Mouse (Mus musculus) small intestine, adult 2 months (tissue): Measurements from ENCODE around the gene Rbms3. TPM values are rescaled to one million over a fixed set of nuclear protein-coding genes. Genes with fewer than 3 reads are reported as not detected.

ENCODE experiments used
- H3K27ac ChIP-seq: fragments of 200-500 bp; 2 replicates; pipeline ENCODE4 v1.5.1; 2012; ENCODE audit warnings: low read depth, low read length, control low read depth, inconsistent platforms; ENCODE audit not compliant: insufficient read depth
- H3K27me3 ChIP-seq: fragments of 200-500 bp; 2 replicates; pipeline ENCODE4 v1.6.1; 2012; ENCODE audit warnings: mild to moderate bottlenecking, moderate library complexity, low read length, inconsistent platforms; ENCODE audit not compliant: control insufficient read depth, insufficient read depth
- H3K36me3 ChIP-seq: fragments of 200-500 bp; 2 replicates; pipeline ENCODE4 v1.6.1; 2012; ENCODE audit warnings: mild to moderate bottlenecking, low read length, control low read depth, inconsistent platforms; ENCODE audit not compliant: control insufficient read depth, insufficient read depth
- H3K4me1 ChIP-seq: fragments of 200-500 bp; 2 replicates; pipeline ENCODE4 v1.6.1; 2012; ENCODE audit warnings: low read length, inconsistent platforms, mixed read lengths; ENCODE audit not compliant: control insufficient read depth, insufficient read depth, insufficient read length
- H3K4me3 ChIP-seq: fragments of 200-500 bp; 2 replicates; pipeline ENCODE4 v1.5.1; 2012; ENCODE audit warnings: low read depth, mild to moderate bottlenecking, control low read depth, inconsistent platforms, low read length, moderate library complexity
- CTCF ChIP-seq: fragments of 200-500 bp; IDR thresholded peaks from 2 replicates; pipeline ENCODE4 v1.5.1; 2012; ENCODE audit warnings: low read depth, mild to moderate bottlenecking, control low read depth, inconsistent platforms, low read length, moderate library complexity, mixed read lengths; ENCODE audit not compliant: insufficient replicate concordance, insufficient read length; ENCODE audit errors: extremely low read depth
- POLR2A ChIP-seq: fragments of 200-500 bp; IDR thresholded peaks from 2 replicates; pipeline ENCODE4 v1.6.1; 2012; ENCODE audit warnings: low read depth, mild to moderate bottlenecking, control low read depth, inconsistent platforms, low read length, moderate library complexity
- WGBS: fragments of 180-500 bp; shearing (Covaris S2); methylation state at CpG from one replicate; pipeline ENCODE4 v1.1.7; 2018; 5-methylcytosine and 5-hydroxymethylcytosine counted together
- polyA plus RNA-seq: library from polyadenylated mRNA; depleted of rRNA; stranded (reverse); fragments of >200 nt; gene quantifications from 2 replicates; pipeline ENCODE4 v1.2.3, GENCODE M21; 2012

Rbms3 gene
- polyA plus RNA-seq, 1 experiment, result 3.3 TPM

DNA sequence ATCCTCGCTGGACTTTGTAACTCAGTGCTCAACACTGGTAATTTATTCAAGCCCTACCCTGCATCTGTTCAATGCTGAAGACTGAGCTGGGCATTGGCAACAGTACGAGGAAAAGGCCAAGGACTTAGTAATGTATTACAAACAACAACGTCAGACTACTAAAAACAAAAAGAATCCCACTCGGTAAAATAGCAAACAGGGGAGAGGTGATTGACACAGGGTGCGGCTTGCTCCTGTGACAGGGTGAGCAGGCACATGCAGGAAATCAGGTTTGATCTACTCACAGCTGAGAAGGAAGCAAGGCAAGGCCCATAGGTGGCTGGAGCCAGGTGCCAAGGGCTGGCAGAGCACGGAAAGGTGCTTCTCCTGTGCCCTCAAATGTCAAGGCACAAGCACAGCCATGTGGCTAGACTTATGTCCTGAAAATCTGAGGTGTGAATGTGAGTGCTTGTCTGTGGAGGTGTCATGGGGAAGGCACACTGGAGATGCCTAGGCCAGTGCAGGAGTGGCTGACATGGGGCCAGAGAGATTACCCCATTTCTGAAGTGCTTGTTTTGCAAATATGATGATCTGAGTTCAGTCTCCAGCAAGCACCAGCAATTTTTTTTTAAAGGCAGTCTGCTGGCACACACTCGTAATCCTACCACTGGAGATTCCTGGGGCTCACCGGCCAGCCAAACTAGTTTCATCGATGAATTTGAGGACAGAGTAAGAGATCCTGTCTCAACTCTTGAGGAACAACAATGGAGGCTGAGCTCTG, 251.4 kb downstream of the Rbms3 start:
- WGBS, result 39% methylated on average over 9 of the region's 9 CpGs
- Histone ChIP-seq H3K27ac (no peak overlapping the region), H3K4me1 (peaks cover 5% of the 10 kb centered on the region), H3K4me3 (no peak overlapping the region), H3K27me3 (no peaks in the 10 kb centered on the region), H3K36me3 (no peaks in the 10 kb centered on the region)
- TF ChIP-seq CTCF, result no peak
- no peak for TF ChIP-seq POLR2A

DNA sequence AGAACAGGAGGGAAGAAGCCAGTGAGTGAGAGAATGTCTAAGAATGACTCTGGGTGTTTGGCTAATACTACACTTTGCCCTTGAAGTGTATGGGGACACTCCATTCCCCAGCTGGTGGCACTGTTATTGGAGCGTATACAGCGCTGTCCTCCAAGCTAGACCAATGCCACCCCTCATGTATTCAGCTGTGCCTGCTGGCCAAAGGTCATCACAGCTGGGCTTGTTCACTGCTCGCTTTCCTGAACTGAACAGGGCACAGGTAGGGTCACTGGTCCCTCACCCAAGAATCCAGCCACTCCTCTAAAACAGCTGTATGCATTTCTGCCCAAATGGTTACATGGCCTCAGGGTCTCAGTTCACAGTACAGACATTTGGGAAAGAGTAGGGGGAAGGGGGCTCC, 253.9 kb downstream of the Rbms3 start:
- no peaks in the 10 kb centered on the region for H3K27me3 ChIP-seq
- 69% methylated on average over 3 of the region's 3 CpGs for WGBS
- no peak overlapping the region for H3K4me3 ChIP-seq
- TF ChIP-seq CTCF, result no peak
- no peak for TF ChIP-seq POLR2A
- no peaks in the 10 kb centered on the region for H3K36me3 ChIP-seq
- H3K4me1 ChIP-seq, result peaks cover 5% of the 10 kb centered on the region
- H3K27ac ChIP-seq, result no peak overlapping the region

DNA sequence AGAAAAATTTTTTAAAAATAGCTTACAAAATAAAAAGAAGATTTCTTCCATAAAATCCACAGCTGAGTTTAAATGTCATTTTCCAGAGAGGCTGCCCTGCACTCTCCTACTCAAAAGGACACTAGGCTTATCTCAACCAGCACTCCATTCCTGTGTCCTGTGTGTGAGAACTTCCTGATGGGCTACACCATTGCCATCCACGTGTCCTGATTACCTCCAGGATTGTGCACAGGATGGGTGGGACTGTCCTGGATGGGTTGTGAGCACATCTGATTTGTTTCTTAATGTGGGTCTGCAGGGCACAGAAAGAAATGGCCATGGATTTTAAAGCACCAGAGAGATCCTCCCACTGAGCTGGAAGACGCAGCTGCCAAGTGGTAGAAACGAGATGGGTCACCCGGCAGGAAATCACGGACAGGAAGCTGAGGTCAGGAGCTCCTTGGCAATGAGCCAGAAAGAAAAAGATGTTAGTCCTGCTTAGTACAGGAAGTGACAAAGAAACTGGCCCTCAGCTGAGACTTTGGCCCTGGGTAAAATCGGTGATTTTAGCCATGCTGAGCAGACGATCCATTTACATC, 256.5 kb downstream of the Rbms3 start:
- no peaks in the 10 kb centered on the region for H3K36me3 ChIP-seq
- H3K27ac ChIP-seq, result no peak overlapping the region
- 19% methylated on average over 7 of the region's 7 CpGs for WGBS
- H3K4me1 ChIP-seq, result peaks cover 2% of the 10 kb centered on the region
- H3K27me3 ChIP-seq, result no peaks in the 10 kb centered on the region
- H3K4me3 ChIP-seq, result no peak overlapping the region
- TF ChIP-seq POLR2A, result no peak
- no peak for TF ChIP-seq CTCF

DNA sequence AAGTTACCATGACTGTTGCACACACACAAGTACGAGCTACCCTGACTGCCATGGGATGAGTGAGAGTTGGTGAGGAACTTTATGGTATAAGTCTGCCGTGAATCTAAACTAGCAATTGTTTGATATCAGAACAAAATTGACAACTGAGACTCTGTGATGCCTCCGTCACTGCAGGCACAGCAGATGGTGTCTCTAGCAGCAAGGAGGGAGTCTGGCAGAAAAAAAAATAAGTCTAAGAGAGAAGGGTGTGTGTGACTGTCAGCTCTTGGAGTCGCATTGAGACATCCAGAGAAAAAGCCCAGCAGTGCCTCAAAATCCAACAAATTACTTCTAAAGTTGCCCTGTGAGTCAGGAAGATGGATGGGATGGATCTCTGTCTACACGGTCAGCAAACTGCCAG, 257.7 kb downstream of the Rbms3 start:
- Histone ChIP-seq H3K4me1 (no peaks in the 10 kb centered on the region), H3K36me3 (no peaks in the 10 kb centered on the region), H3K27ac (no peak overlapping the region), H3K27me3 (no peaks in the 10 kb centered on the region), H3K4me3 (no peak overlapping the region)
- TF ChIP-seq CTCF, result no peak
- TF ChIP-seq POLR2A, result no peak
- 79% methylated on average over 5 of the region's 5 CpGs for whole genome bisulfite sequencing

DNA sequence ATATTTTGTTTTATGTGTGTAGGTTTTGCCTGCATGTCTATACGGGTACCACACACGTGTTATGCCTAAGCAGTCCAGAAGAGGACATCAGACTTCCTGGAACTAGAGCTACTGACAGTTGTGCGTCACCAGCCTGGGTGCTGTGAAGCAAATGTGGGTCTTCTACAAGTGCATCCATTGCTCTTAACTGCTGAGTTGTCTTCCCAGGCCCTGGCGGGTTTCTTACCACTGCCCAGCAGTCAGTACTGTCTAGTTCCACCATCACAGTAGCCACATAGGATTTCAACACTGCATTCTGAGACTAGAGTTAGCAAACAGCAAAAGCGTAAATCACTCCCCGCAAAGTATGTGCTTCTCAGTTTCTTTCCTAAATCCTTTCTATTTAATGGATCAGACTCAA, 259.6 kb downstream of the Rbms3 start:
- H3K36me3 ChIP-seq, result no peaks in the 10 kb centered on the region
- WGBS, result 94% methylated on average over 6 of the region's 6 CpGs

DNA sequence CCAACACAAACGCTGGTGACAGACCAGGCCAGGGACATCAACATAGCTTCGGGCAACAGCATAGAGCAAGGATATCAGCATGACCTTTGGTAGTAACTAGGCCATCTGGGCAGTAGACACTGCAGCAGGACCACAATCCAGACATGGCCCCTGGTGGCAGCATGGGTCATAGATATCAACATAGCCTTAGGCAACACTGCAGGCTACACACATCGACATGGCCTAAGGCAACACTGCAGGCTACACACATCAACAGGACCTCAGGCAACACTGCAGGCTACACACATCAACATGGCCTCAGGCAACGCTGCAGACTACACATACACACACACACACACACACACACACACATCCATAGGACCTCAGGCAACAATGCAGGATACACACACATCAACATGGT, 261.7 kb downstream of the Rbms3 start:
- H3K4me1 ChIP-seq, result no peaks in the 10 kb centered on the region
- H3K36me3 ChIP-seq, result no peaks in the 10 kb centered on the region
- no peak overlapping the region for H3K4me3 ChIP-seq
- H3K27ac ChIP-seq, result no peak overlapping the region
- TF ChIP-seq POLR2A (no peak), CTCF (no peak)
- H3K27me3 ChIP-seq, result no peaks in the 10 kb centered on the region
- WGBS, result 90% methylated on average over 4 of the region's 4 CpGs

More for the DNA sequence above, 259.6 kb downstream of the Rbms3 start:
- Histone ChIP-seq H3K27me3 (no peaks in the 10 kb centered on the region), H3K4me3 (no peak overlapping the region), H3K4me1 (no peaks in the 10 kb centered on the region), H3K27ac (no peak overlapping the region)
- TF ChIP-seq POLR2A (no peak), CTCF (no peak)

DNA sequence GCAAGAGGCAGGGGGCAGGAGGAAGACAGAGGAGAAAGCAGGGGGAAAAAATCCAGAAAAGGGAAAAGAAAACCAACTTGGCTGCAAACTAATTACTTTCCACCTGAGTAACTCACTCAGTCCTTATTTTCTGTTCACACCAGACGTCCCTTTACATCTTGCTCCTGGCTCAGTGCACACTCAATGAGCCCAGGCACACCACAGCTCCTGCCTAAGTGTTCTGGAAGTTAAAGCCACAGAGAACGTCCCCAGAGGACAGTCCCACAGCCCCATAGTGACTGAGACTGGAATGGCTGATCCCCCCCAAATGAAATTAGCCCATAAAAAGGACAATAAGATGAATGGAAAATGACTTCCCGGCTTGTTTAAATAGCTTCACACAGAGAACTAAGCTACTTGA, 265.1 kb downstream of the Rbms3 start:
- no peaks in the 10 kb centered on the region for H3K27me3 ChIP-seq
- TF ChIP-seq POLR2A, result no peak
- TF ChIP-seq CTCF, result no peak
- WGBS, result 68% methylated on average over 3 of the region's 3 CpGs
- H3K27ac ChIP-seq, result no peak overlapping the region
- no peaks in the 10 kb centered on the region for H3K4me1 ChIP-seq
- H3K4me3 ChIP-seq, result no peak overlapping the region
- no peaks in the 10 kb centered on the region for H3K36me3 ChIP-seq

DNA sequence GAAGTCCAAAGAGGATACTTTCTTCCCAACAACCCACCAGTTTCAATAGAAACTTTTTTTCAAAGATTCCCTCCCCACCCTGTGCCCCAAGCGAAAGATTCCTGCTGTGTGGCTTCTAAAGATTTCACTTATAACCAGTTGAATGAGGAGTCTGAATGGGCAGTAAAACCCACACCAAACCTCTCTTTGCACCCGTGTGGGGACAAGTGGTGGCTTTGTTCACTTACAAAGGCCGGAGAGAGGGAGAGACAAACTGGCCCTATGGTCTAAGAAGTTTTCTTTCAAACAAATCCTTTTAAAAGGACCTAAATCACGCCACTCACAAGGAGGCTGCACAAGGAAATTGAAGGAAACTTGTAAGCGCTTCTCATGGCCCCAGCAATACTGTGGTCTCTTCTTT, 268.3 kb downstream of the Rbms3 start:
- WGBS, result 81% methylated on average over 5 of the region's 5 CpGs
- H3K4me1 ChIP-seq, result no peaks in the 10 kb centered on the region
- H3K36me3 ChIP-seq, result no peaks in the 10 kb centered on the region
- no peak overlapping the region for H3K27ac ChIP-seq
- no peak overlapping the region for H3K4me3 ChIP-seq
- no peaks in the 10 kb centered on the region for H3K27me3 ChIP-seq
- TF ChIP-seq CTCF (no peak), POLR2A (no peak)
